27 mouse cellular contexts compared by ENCODE assay signal in genomic region chr1:132282177-132282536, GRCm38 (mm10). TPM values are rescaled to one million over a fixed set of nuclear protein-coding genes. Genes with fewer than 3 reads are reported as not detected.
DNase-seq lines count a peak whose midpoint lies in the region; ATAC-seq lines count a peak whose summit lies in the region.
"Had no signal": no experiment of that assay in that cellular context is flagged by ENCODE, and none has a peak within 500 bp of the region (broad histone marks: within the 10 kb centered on the region; RNA-seq: fewer than 3 reads in every experiment).

No protein-coding gene starts in this region.

- no peak overlapping the region for H3K4me2 ChIP-seq in kidney, embryonic 16.5 days (replicated peaks; ENCODE audit: low read depth, low read length)
- no peak overlapping the region for H3K4me2 ChIP-seq in kidney, embryonic 15.5 days
- H3K4me2 ChIP-seq in midbrain, embryonic 11.5 days = no peak overlapping the region; the same call in 1 of the 2 replicates
- H3K4me2 ChIP-seq in neural tube, embryonic 14.5 days (ENCODE audit: low read depth, low read length) = no peak overlapping the region
- H3K4me2 ChIP-seq: heart, embryonic 13.5 days; limb, embryonic 13.5 days; liver, embryonic 15.5 days had no signal

- ATAC-seq in kidney, embryonic 16.5 days (ENCODE audit: low FRiP score, low TSS enrichment) = peak; percentile 30
- ATAC-seq in kidney, embryonic 15.5 days (replicated peaks; ENCODE audit: low FRiP score) = no peak
- ATAC-seq in midbrain, embryonic 11.5 days (ENCODE audit: low FRiP score) = peak; percentile 62
- ATAC-seq in neural tube, embryonic 14.5 days (ENCODE audit: low read depth) = peak; percentile 15; the same call in 1 of the 2 replicates
- no peak for ATAC-seq in megakaryocyte progenitor cell, adult 5-6 weeks (replicated peaks; ENCODE audit: poor library complexity)
- ATAC-seq: lung, postnatal 0 days had no signal

- H3K4me3 ChIP-seq in kidney, embryonic 16.5 days (ENCODE audit: low read length) = no peak overlapping the region
- H3K4me3 ChIP-seq in kidney, embryonic 15.5 days (replicated peaks) = no peak overlapping the region
- H3K4me3 ChIP-seq in hindbrain, embryonic 10.5 days = no peak overlapping the region
- H3K4me3 ChIP-seq in midbrain, embryonic 11.5 days (ENCODE audit: low read depth, low read length) = no peak overlapping the region
- H3K4me3 ChIP-seq in neural tube, embryonic 14.5 days (ENCODE audit: low read depth, low read length) = no peak overlapping the region
- H3K4me3 ChIP-seq: heart, embryonic 13.5 days; limb, embryonic 13.5 days; liver, embryonic 15.5 days; megakaryocyte, embryonic 14.5 days had no signal

- H3K9me3 ChIP-seq in kidney, embryonic 16.5 days (ENCODE audit: low read length) = no peaks in the 10 kb centered on the region
- H3K9me3 ChIP-seq in kidney, embryonic 15.5 days (replicated peaks) = no peaks in the 10 kb centered on the region
- H3K9me3 ChIP-seq in hindbrain, embryonic 10.5 days = no peaks in the 10 kb centered on the region
- no peaks in the 10 kb centered on the region for H3K9me3 ChIP-seq in midbrain, embryonic 11.5 days (ENCODE audit: control insufficient read depth, low read length)
- no peaks in the 10 kb centered on the region for H3K9me3 ChIP-seq in neural tube, embryonic 14.5 days (ENCODE audit: control insufficient read depth, low read length)
- H3K9me3 ChIP-seq: heart, embryonic 13.5 days; limb, embryonic 13.5 days; liver, embryonic 15.5 days; megakaryocyte, embryonic 14.5 days had no signal

- 97% methylated on average over 2 of the region's 2 CpGs for WGBS in kidney, embryonic 16.5 days
- 84% methylated on average over 2 of the region's 2 CpGs for WGBS in kidney, embryonic 15.5 days
- WGBS in hindbrain, embryonic 10.5 days = 84% methylated on average over 2 of the region's 2 CpGs
- WGBS in midbrain, embryonic 11.5 days = 77% methylated on average over 2 of the region's 2 CpGs
- WGBS in neural tube, embryonic 14.5 days = 59% methylated on average over 2 of the region's 2 CpGs

- no peak overlapping the region for H3K9ac ChIP-seq in kidney, embryonic 16.5 days (replicated peaks; ENCODE audit: low read length)
- H3K9ac ChIP-seq in kidney, embryonic 15.5 days = no peak overlapping the region
- no peak overlapping the region for H3K9ac ChIP-seq in midbrain, embryonic 11.5 days (ENCODE audit: low read length)
- no peak overlapping the region for H3K9ac ChIP-seq in neural tube, embryonic 14.5 days (replicated peaks; ENCODE audit: low read depth, low read length)
- H3K9ac ChIP-seq: heart, embryonic 13.5 days; limb, embryonic 13.5 days; liver, embryonic 15.5 days had no signal

- H3K36me3 ChIP-seq in kidney, embryonic 16.5 days (ENCODE audit: insufficient read depth, low read length) = no peaks in the 10 kb centered on the region
- H3K36me3 ChIP-seq in kidney, embryonic 15.5 days = no peaks in the 10 kb centered on the region
- no peaks in the 10 kb centered on the region for H3K36me3 ChIP-seq in hindbrain, embryonic 10.5 days
- H3K36me3 ChIP-seq in midbrain, embryonic 11.5 days (ENCODE audit: control insufficient read depth, insufficient read depth, low read length) = no peaks in the 10 kb centered on the region
- H3K36me3 ChIP-seq in neural tube, embryonic 14.5 days (ENCODE audit: control insufficient read depth, insufficient read depth, low read length) = no peaks in the 10 kb centered on the region
- H3K36me3 ChIP-seq: heart, embryonic 13.5 days; limb, embryonic 13.5 days; liver, embryonic 15.5 days had no signal

- no peak overlapping the region for H3K27ac ChIP-seq in kidney, embryonic 16.5 days (ENCODE audit: low read length)
- no peak overlapping the region for H3K27ac ChIP-seq in kidney, embryonic 15.5 days
- H3K27ac ChIP-seq in hindbrain, embryonic 10.5 days = peak overlapping the region; percentile 81
- peak overlapping the region; percentile 67 for H3K27ac ChIP-seq in midbrain, embryonic 11.5 days (ENCODE audit: low read depth, low read length)
- 0 out of 2 replicates have a peak overlapping the region, but pooled peaks have one; percentile 17 for H3K27ac ChIP-seq in neural tube, embryonic 14.5 days (ENCODE audit: low read depth, low read length)
- H3K27ac ChIP-seq: heart, embryonic 13.5 days; limb, embryonic 13.5 days; liver, embryonic 15.5 days had no signal

- no peaks in the 10 kb centered on the region for H3K27me3 ChIP-seq in kidney, embryonic 16.5 days (ENCODE audit: insufficient read depth, low read length)
- H3K27me3 ChIP-seq in kidney, embryonic 15.5 days = no peaks in the 10 kb centered on the region
- peaks cover 17% of the 10 kb centered on the region for H3K27me3 ChIP-seq in hindbrain, embryonic 10.5 days (ENCODE audit: insufficient read depth, poor library complexity, severe bottlenecking)
- 0 out of 2 replicates have a peak, but pooled peaks cover 2% of the 10 kb centered on the region for H3K27me3 ChIP-seq in midbrain, embryonic 11.5 days (ENCODE audit: control insufficient read depth, insufficient read depth, low read length)
- no peaks in the 10 kb centered on the region for H3K27me3 ChIP-seq in neural tube, embryonic 14.5 days (ENCODE audit: control insufficient read depth, insufficient read depth, low read length)
- H3K27me3 ChIP-seq: CH12.LX had no signal

- no peaks in the 10 kb centered on the region for H3K4me1 ChIP-seq in kidney, embryonic 16.5 days (ENCODE audit: insufficient read depth, low read length)
- H3K4me1 ChIP-seq in kidney, embryonic 15.5 days = peaks cover 9% of the 10 kb centered on the region
- peaks cover 40% of the 10 kb centered on the region for H3K4me1 ChIP-seq in hindbrain, embryonic 10.5 days (replicated peaks)
- H3K4me1 ChIP-seq in midbrain, embryonic 11.5 days (ENCODE audit: control insufficient read depth, insufficient read depth, low read length) = peaks cover 20% of the 10 kb centered on the region
- H3K4me1 ChIP-seq in neural tube, embryonic 14.5 days (ENCODE audit: control insufficient read depth, insufficient read depth, low read length) = peaks cover 17% of the 10 kb centered on the region
- H3K4me1 ChIP-seq: limb, embryonic 13.5 days; liver, embryonic 15.5 days; megakaryocyte, embryonic 14.5 days had no signal

- no peak for DNase-seq in hindbrain, embryonic 10.5 days (ENCODE audit: low spot score)
- DNase-seq in midbrain, embryonic 11.5 days (ENCODE audit: low spot score, missing footprints) = no peak
- DNase-seq in ovary, adult 18-20 months (ENCODE audit: low spot score) = no peak
- DNase-seq in embryo, embryonic 9.5 days (ENCODE audit: extremely low spot score) = no peak
- DNase-seq: adrenal gland, postnatal 14 days; cerebellum, adult 11-12 months; heart, adult 11 months; heart, postnatal 4 days; kidney, adult 18-20 months; kidney, postnatal 25 days; thymus, adult 2 months had no signal

RNA-seq across cellular contexts. Expression of gene Klhdc8a, which starts 16.3 kb away (rescaled TPM):
- 1.8 and 2.1 TPM in 2 replicates for polyA plus RNA-seq in kidney, embryonic 16.5 days (2015; fragmentation: Nextera tagmentation; extraction: Ambion mirVana)
- polyA plus RNA-seq in kidney, embryonic 15.5 days (2015; fragmentation: Nextera tagmentation; extraction: Ambion mirVana) = 1.2 and 1.6 TPM in 2 replicates
- 1.0 and 3.5 TPM in 2 replicates for polyA plus RNA-seq in hindbrain, embryonic 10.5 days (2016; fragmentation: Nextera tagmentation; extraction: Ambion mirVana)
- 3.5 and 4.5 TPM in 2 replicates for polyA plus RNA-seq in midbrain, embryonic 11.5 days (2014; fragmentation: Nextera tagmentation; extraction: Ambion mirVana)
- 6.6 and 8.4 TPM in 2 replicates for polyA plus RNA-seq in neural tube, embryonic 14.5 days (2014; fragmentation: Nextera tagmentation; extraction: Ambion mirVana)
- not detected in 2 replicates for total RNA-seq in megakaryocyte progenitor cell, adult 5-6 weeks (2015)
- not detected in 2 replicates for total RNA-seq in megakaryocyte progenitor cell, adult 5-6 weeks (2017)
- total RNA-seq: CH12.LX had no signal
- polyA plus RNA-seq: stomach, embryonic 14.5 days had no signal

RNA-seq across cellular contexts. Expression of gene Nuak2, which starts 33.8 kb away (rescaled TPM):
- polyA plus RNA-seq in kidney, embryonic 16.5 days (2015; fragmentation: Nextera tagmentation; extraction: Ambion mirVana) = 4.3 and 5.5 TPM in 2 replicates
- polyA plus RNA-seq in kidney, embryonic 15.5 days (2015; fragmentation: Nextera tagmentation; extraction: Ambion mirVana) = 3.6 and 3.8 TPM in 2 replicates
- 42.3 and 44.4 TPM in 2 replicates for polyA plus RNA-seq in hindbrain, embryonic 10.5 days (2016; fragmentation: Nextera tagmentation; extraction: Ambion mirVana)
- 100 and 105 TPM in 2 replicates for polyA plus RNA-seq in midbrain, embryonic 11.5 days (2014; fragmentation: Nextera tagmentation; extraction: Ambion mirVana)
- polyA plus RNA-seq in neural tube, embryonic 14.5 days (2014; fragmentation: Nextera tagmentation; extraction: Ambion mirVana) = 7.8 and 8.4 TPM in 2 replicates
- 19.8 and 26.1 TPM in 2 replicates for total RNA-seq in megakaryocyte progenitor cell, adult 5-6 weeks (2015)
- total RNA-seq in megakaryocyte progenitor cell, adult 5-6 weeks (2017) = 14.5 and 20.2 TPM in 2 replicates

RNA-seq across cellular contexts. Expression of gene Gm10188, which starts 52.6 kb away (rescaled TPM):
- not detected in 2 replicates for polyA plus RNA-seq in kidney, embryonic 16.5 days (2015; fragmentation: Nextera tagmentation; extraction: Ambion mirVana)
- polyA plus RNA-seq in kidney, embryonic 15.5 days (2015; fragmentation: Nextera tagmentation; extraction: Ambion mirVana) = not detected in 2 replicates
- polyA plus RNA-seq in hindbrain, embryonic 10.5 days (2016; fragmentation: Nextera tagmentation; extraction: Ambion mirVana) = 0.24 and 0.31 TPM in 2 replicates
- polyA plus RNA-seq in midbrain, embryonic 11.5 days (2014; fragmentation: Nextera tagmentation; extraction: Ambion mirVana) = 0.55 and 0.66 TPM in 2 replicates
- 0.74 and 0.76 TPM in 2 replicates for polyA plus RNA-seq in neural tube, embryonic 14.5 days (2014; fragmentation: Nextera tagmentation; extraction: Ambion mirVana)
- total RNA-seq in megakaryocyte progenitor cell, adult 5-6 weeks (2015) = not detected in 2 replicates
- total RNA-seq in megakaryocyte progenitor cell, adult 5-6 weeks (2017) = not detected in 2 replicates
- total RNA-seq: adrenal gland, postnatal 14 days; CH12.LX; gastrocnemius, adult 8-10 months; heart, postnatal 4 days; layer of hippocampus, postnatal 14 days; left cerebral cortex, postnatal 10 days had no signal
- polyA plus RNA-seq: cortical plate, adult 2 months; heart, embryonic 13.5 days; limb, embryonic 13.5 days; liver, embryonic 15.5 days; lung, postnatal 0 days; small intestine, adult 2 months; stomach, embryonic 14.5 days; thymus, adult 2 months had no signal

Comparison
In these comparisons a context has a peak if more than half of its experiments do, and no peak if none do; other contexts are left out.
1. ATAC-seq: peak in kidney, embryonic 16.5 days (single experiment), midbrain, embryonic 11.5 days (single experiment) and neural tube, embryonic 14.5 days (single experiment); none in kidney, embryonic 15.5 days (single experiment) and megakaryocyte progenitor cell, adult 5-6 weeks (single experiment).
2. H3K27ac ChIP-seq: peak in hindbrain, embryonic 10.5 days (single experiment), midbrain, embryonic 11.5 days (single experiment) and neural tube, embryonic 14.5 days (single experiment); none in kidney, embryonic 16.5 days (single experiment) and kidney, embryonic 15.5 days (single experiment).